Mouse (Mus musculus): Measurements from ENCODE around the gene Hccs. TPM values are rescaled to one million over a fixed set of nuclear protein-coding genes. Genes with fewer than 3 reads are reported as not detected.

The Hccs gene
- total RNA-seq, 1 experiment: 20.1 TPM

GRCm38 (mm10) chrX:169220064-169220463 lies 100.1 kb downstream of the Hccs start:
- Histone ChIP-seq H3K4me1 (ENCODE audit: control insufficient read depth in 2 of 2, insufficient read depth in 2 of 2, low read length in 2 of 2, poor library complexity in 1 of 2) (no peaks in the 10 kb centered on the region), H3K9ac (ENCODE audit: insufficient read depth, low read depth, low read length, poor library complexity, severe bottlenecking) (no peak overlapping the region), H3K27ac (ENCODE audit: insufficient read depth, low read depth, low read length, poor library complexity, severe bottlenecking) (no peak overlapping the region), H3K9me3 (ENCODE audit: control insufficient read depth, insufficient read depth, low read depth, low read length) (no peaks in the 10 kb centered on the region), H3K36me3 (ENCODE audit: control insufficient read depth, insufficient read depth, low read length, poor library complexity, severe bottlenecking) (no peaks in the 10 kb centered on the region), H3K4me3 (ENCODE audit: insufficient read depth in 1 of 2, low read depth in 1 of 2, low read length in 2 of 2, poor library complexity in 1 of 2, severe bottlenecking in 1 of 2) (no peak overlapping the region)
- in situ Hi-C loops (cut with MboI; ENCODE audit: low sequenced_read_pairs in 2 of 2, unreplicated experiment in 2 of 2): no loop called here
- DNase-seq (ENCODE audit: low read depth, low spot score): no peak
- TF ChIP-seq ZNF384 (IDR thresholded peaks at IDR 0.05; ENCODE audit: low read depth, low read length) (no peak), HCFC1 (IDR thresholded peaks at IDR 0.05; ENCODE audit: borderline replicate concordance, insufficient read depth, low read length) (no peak), CHD2 (IDR thresholded peaks at IDR 0.05; ENCODE audit: low read depth, low read length) (no peak), MAFK (IDR thresholded peaks at IDR 0.05; ENCODE audit: insufficient read depth, low read depth, low read length) (no peak), ZC3H11A (IDR thresholded peaks at IDR 0.05; ENCODE audit: borderline replicate concordance, low read depth, low read length) (no peak)

GRCm38 (mm10) chrX:169210019-169210418 lies 110.2 kb downstream of the Hccs start:
- DNase-seq (ENCODE audit: low read depth, low spot score): no peak
- Histone ChIP-seq H3K9me3 (ENCODE audit: control insufficient read depth, insufficient read depth, low read depth, low read length) (no peaks in the 10 kb centered on the region), H3K4me3 (ENCODE audit: insufficient read depth in 1 of 2, low read depth in 1 of 2, low read length in 2 of 2, poor library complexity in 1 of 2, severe bottlenecking in 1 of 2) (no peak overlapping the region), H3K36me3 (ENCODE audit: control insufficient read depth, insufficient read depth, low read length, poor library complexity, severe bottlenecking) (no peaks in the 10 kb centered on the region), H3K9ac (ENCODE audit: insufficient read depth, low read depth, low read length, poor library complexity, severe bottlenecking) (no peak overlapping the region), H3K4me1 (ENCODE audit: control insufficient read depth in 2 of 2, insufficient read depth in 2 of 2, low read length in 2 of 2, poor library complexity in 1 of 2) (no peaks in the 10 kb centered on the region), H3K27ac (ENCODE audit: insufficient read depth, low read depth, low read length, poor library complexity, severe bottlenecking) (no peak overlapping the region)
- in situ Hi-C loops (cut with MboI; ENCODE audit: low sequenced_read_pairs in 2 of 2, unreplicated experiment in 2 of 2): no loop called here
- TF ChIP-seq CHD2 (IDR thresholded peaks at IDR 0.05; ENCODE audit: low read depth, low read length) (no peak), MAFK (IDR thresholded peaks at IDR 0.05; ENCODE audit: insufficient read depth, low read depth, low read length) (no peak), HCFC1 (IDR thresholded peaks at IDR 0.05; ENCODE audit: borderline replicate concordance, insufficient read depth, low read length) (no peak), ZNF384 (IDR thresholded peaks at IDR 0.05; ENCODE audit: low read depth, low read length) (no peak), ZC3H11A (IDR thresholded peaks at IDR 0.05; ENCODE audit: borderline replicate concordance, low read depth, low read length) (no peak)

Other genes starting within 250 kb of the Hccs start
- gene Amelx, start 133.2 kb downstream of the Hccs start, total RNA-seq (2012; rRNA removed): not detected in 2 replicates